Mouse (Mus musculus) lung, postnatal 4 days (tissue): ENCODE measurements around the gene Nr0b2.

Experiments
- DNase-seq, 2 experiments: peaks; one replicate each; pipeline ENCODE4 v3.0.0; 2021

Nr0b2 gene

DNA sequence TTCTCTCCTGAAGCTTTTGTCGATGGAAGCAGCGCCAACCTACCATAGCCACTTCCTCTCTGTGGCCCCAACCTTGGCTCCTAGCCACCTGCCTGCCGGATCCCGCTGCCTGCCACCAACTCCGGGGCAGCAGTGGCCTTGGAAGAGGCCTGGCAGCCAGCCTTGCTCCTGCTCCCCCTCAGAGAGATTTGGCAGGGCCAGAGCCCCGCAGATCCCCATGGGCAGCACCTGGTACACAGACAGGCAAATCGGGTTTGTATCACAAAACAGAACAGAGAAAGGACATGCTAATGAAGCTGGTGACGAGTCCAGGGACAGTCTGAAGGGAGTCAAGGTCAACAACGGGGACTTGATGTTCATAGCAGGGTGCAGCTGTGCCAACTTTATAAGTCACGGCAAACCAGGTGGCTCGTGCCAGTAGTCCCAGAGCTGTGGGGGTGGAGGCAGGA, 10.0 kb downstream of the Nr0b2 start:
- no peak for DNase-seq

DNA sequence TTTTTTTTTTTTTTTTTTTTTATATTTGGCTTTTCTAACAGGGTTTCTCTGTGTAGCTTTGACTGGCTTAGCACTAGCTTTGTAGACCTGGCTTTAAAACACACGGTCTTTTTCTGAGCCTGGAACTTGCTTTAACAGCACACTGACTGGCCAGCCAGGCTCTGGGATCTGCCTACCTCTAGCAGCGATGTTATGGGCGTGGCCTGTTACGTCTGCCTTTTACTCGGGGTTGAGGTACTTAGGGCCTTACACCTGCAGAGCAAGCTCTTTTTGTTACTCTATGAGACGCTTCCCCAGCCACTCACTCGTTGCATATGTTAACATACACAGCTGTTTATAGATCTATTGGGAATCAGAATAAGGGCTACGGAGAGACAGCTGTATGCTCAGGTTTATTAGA, 14.1 kb downstream of the Nr0b2 start:
- no peak for DNase-seq

DNA sequence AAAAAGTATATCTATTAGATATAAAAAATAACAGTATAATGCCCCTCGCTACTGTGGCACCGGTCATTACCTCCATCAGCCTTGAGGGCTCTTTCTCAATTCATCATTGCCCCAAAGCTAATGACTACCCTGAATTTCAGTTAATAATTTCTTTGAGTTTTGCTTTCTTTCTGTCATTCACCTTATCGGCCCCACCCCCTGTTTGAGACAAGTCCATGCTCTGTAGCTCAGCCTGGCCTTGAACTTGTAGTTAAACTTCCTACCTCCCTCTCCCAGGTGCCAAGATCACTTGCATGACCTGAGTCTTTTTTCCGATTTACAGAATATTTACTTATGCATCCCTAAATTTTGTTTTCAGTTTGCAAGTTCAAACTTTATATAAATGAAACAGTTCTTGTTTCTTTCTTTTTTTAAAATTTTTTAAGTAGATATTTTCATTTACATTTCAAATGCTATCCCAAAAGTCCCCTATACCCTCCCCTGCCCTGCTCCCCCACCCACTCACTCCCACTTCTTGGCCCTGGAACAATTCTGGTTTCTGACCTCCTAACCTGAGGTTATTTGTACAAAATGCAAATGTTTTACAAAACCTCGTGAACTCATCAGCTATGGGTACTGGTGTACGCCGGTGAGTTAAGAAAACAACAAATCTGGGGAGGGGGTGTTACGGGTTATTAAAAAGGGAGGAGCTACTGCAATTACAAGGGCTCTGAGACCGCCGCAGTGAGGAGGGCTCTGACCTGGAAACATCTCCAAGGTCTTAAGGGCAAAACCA, 16.3 kb downstream of the Nr0b2 start:
- no peak for DNase-seq

DNA sequence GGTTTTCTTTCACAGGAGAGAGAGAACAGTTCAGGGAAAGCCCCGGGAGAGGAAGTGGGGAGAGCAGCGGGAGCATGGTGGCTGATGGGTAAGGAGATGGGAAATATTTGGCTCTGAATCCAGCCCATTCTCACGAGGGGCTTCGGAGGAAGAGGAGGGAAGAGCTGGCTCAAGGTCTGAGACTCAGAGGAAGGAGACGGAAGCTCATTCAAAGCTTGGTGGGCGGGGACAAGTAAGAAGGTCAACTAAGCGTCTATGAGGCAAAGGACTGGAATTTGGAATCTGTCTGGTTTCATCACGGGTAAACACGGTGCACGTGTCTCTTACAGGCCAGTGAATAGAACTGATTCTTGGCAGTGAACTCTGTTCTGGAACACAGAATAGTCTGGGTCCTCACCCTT, 16.9 kb downstream of the Nr0b2 start:
- no peak for DNase-seq

DNA sequence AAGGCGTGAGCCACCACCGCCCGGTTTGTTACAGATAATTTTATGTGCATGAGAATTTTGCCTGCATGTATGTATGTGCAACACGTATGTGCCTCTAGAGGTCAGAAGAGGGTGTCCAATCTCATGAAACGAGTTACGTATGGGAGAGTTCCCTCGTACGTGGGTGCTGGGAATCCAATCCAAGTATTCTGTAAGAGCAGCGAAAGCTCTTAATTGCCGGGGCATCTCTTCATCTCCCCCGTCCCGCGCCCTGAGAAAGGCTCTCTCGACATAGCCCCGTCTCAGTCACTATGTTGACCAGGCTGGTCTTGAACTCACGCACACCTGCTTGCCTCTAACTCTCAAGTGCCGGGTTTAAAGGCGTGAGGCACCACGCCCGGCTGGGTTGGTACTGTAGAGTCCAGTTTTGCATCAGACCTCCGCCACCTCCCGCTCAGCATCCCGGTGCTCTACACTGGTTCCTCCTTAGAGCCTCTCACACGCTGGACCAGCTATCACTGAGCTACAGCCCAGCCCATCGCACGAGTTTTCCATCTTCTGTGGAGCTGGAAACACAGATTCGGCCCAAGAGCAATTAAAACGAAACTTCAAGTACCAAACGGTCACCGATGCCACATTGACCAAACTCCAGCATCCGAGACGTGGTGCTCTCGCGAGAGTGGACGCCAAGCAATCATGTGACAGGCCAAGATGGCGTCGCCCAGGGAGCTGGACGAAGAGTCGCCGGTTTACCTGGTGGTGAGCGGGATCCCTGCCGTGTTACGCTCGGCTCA, 21.1 kb downstream of the Nr0b2 start, which contains the start of gene Gpatch3:
TSS of gene Gpatch3 (plus strand) at position 676 of the 773 bp plus-strand sequence.
- peak; percentile 93 to 94 for DNase-seq

DNA sequence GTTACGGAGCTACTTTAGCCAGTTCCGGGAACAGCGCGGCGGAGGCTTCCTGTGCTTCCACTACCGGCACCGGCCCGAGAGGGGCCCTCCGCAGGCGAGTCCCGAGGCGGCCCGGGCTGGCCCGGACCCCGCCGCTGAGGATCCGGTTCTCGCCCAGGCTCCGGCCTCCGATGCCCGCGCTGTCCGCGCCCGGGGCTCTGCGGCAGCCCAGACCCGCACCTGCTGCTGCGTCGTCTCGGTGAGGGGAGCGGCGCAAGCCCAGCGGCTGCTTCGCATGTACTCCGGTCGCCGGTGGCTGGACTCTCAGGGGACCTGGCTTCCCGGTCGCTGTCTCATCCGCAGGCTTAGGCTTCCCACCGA, 21.6 kb downstream of the Nr0b2 start:
- no peak for DNase-seq

DNA sequence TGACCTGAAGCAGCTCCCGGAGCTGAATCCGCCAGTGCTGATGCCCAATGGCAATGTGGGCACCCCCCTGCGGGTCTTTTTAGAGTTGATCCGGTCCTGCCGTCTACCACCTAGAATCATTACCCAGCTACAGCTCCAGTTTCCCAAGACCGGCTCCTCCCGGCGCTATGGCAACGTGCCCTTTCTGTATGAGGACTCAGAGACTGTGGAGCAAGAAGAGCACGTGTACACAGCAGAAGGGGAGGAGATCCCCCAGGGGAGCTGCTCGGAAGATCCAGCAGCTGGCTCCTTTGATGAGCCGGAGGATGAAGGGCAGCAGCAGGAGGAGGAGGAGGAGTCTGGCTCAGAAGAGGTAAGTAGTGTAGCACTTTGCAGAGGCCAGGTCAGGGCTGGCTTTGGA, 24.8 kb downstream of the Nr0b2 start:
- no peak for DNase-seq

DNA sequence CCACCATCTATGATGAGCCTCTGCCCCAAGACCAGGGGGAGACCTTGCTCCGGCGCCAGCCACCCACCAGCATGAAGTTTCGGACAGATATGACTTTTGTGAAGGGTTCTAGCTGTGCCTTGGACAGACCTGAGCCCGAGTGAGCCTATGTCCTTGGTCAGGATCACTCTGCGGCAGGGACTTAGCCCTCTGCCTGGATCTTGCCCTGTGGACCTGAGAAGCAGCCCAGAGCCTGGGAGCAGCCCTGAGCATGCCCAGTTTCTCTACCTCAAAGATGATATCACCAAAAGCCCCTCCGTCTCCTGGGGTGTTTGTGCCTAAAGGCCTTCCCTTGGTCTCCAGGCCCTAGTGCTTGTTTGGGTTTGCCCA, 30.5 kb downstream of the Nr0b2 start:
- no peak for DNase-seq

DNA sequence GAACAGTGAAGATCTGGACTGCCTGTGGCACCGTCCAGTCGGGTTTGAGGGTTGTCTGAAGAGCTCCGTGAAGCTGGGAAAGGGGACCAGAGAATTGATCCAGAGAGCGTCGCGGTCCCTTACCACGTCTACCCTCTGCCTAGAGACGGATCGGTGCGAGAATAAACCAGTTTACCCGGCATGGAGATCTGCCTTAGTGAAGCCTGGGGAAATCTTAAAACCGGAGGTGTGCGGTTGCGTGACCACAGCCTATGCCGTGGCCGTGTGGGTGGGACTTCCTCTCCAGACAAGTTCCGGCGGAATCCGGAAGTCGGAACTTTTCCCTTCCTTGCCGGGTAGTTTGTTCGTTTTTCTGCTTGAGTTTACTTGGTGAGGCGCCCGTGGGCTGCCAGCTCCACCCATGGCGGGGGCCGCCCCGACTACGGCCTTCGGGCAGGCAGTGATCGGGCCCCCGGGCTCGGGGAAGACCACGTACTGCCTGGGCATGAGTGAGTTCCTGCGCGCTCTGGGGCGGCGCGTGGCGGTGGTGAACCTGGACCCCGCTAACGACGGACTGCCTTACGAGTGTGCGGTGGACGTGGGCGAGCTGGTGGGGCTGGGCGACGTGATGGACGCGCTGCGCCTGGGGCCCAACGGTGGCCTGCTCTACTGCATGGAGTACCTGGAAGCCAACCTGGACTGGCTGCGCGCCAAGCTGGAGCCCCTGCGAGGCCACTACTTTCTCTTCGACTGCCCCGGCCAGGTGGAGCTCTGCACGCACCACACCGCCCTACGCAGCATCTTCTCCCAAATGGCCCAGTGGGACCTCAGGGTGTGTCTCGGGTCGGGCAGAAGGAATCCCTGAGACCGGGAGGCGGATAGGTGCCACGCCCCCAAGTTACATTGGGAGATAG, 31.1 kb downstream of the Nr0b2 start, which contains the start of gene Gpn2:
TSS of gene Gpn2 (plus strand) at position 304 of the 893 bp plus-strand sequence.
- peak; percentile 84 to 87 for DNase-seq

DNA sequence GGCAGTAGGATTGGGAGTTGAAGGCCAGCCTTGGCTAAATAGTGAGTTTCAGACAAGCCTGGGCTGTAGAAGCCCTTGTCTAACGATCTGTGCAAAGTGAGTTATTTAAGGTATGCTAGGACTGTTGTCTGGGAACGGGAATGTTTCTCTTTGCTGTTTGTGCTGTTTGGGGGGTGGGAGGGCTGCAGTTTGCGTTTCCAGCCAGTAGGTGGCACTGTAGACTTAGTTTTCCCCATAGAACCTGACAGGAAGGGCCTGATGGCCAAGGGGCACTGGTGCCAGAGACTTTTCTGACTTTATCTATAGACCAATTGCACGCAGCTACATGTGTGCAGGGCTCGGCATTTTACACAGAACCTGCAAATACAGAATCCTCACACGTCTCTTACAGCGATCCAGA, 39.4 kb downstream of the Nr0b2 start:
- DNase-seq = peak; percentile 78 to 84

DNA sequence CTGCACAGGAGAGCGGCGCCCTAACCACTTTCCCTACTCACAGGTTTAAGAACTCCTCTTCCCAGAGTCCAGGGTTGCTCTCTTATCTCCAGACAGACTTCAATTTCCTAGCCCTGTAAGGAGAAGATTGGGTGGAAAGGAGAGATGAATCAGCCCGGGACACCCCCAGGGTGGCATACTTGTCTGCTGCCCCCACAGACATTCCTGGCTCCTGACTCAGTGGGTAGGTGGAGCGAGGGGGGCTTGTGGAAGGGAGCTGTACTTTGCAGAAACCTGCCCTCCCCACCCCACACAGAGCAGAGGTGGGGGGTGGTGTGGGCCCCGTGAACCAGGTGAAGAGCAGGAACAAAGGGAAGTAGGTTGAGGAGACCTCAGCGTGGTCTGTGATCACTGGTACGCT, 42.4 kb downstream of the Nr0b2 start:
- peak in 1 of 2 experiments; percentile 23 for DNase-seq

DNA sequence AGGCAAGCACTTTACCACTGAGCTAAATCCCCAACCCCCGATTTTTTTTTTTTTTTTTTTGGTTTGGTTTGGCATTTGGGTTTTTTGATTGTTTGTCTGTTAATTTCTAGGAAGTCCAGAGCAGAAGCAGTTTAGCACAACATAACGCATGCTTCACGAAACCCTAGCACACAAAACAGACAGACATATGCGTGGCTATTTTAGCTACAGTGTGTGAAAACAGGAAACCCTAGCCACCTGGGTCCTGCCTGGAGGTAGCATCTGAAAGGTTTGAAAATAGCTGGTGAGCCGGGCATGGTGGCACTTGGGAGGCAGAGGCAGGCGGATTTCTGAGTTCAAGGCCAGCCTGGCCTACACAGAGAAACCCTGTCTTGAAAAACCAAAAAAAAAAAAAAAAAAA, 42.9 kb downstream of the Nr0b2 start:
- DNase-seq = no peak

DNA sequence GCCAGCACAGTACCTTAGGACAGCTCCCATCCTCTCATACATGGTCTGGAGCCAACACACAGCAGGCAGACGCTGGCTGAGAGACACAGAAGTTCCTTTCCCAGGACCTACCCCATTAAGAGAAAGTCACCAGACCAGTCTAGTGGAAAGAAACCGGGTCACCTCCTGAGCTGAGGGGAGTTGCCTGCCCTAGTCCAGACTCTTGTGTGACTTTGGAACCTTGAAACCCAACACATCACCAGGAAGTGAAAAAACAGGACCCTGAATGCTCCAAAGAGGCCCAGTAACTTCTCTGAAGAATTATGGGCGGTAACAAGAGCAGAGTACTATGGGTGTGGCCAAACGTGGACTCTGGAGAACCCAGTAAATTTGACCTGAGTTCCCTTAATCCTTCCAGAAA, 45.4 kb downstream of the Nr0b2 start:
- peak in 1 of 2 experiments; percentile 23 for DNase-seq

DNA sequence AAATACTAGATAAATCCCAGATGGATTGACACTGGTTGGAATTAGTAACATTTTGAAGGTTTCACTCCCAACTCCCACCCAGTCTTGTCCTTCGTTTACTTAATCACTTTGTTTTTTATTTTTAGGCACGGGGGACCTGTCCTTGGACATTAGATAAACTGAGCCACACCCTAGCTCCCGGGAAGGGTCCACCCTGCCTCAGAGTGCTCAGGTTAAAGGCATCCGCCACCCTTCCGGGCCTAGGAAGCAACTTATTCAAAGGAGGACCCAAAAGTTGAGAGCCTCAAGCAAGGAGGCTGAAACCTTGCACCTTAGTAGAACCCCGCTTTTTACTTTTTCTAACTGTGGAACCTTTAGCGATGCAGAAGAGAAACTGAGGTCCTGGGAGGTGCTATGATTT, 45.9 kb downstream of the Nr0b2 start:
- no peak for DNase-seq

DNA sequence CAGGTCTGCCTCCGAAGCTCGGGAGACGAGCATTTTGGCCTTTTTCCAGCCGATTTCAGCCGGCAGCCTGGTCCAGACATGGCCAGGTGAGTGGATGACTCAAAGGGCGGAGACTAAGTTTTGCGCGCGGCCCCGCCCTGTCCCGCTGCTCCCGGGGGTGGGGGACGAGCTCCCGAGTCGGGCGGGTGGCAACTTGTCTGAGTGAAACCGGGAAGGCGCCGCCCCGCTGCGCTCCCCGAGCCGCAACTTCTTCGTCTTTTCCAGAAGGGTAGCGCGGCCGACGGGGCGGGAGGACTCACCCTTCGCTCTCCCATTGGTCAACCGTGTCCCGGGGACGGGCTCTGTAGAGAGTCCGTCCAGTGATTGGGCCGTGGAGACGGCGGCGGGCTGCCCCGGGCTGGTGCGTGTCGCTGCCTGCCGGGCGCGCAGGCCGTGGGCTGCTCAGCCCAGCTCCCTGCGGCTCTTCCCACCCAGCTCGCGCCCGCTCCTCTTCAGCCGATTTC, 46.4 kb downstream of the Nr0b2 start:
- DNase-seq = peak; percentile 92 to 96

DNA sequence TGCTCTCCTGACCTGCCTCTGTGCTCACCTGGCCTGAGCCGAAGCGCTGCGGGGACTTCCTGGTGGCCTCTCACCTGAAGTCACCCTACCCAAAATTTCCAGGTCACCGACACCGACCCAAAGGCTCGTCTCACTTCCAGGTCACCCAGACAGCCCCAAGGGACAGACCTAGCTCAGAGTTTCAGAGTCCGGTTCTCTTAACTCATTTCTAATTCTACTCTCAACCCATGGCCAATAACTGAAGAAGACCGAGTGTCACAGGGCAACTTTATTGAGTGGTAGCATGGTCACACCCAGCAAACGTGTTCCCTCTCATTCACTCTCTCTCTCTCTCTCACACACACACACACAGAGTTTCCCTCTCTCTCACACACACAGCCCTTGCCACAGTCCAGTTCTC, 47.1 kb downstream of the Nr0b2 start:
- no peak for DNase-seq

DNA sequence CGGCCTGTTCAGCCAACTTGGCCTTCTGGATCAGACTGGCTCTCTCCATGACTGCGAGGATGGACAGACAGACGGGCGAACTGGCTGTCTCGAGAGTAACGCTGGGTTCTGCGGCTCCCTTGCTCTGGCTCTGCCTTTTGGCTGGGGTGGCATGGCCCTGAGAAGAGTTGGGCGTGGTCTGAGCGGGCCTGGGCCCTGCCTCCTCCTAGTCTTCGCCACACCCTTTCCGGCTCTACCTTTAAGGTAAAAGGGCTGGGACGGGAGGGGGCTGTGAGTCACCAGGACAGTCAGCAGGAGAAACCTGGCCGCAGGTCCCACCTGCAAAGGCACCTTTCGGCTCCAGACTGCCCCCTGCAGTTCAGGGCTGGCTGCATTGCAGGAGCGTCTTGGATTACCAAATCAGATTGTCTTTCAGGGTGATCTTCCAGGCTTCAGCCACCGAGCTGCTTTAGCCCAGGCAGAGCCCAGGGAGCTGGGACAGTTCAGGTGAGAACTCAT, 48.6 kb downstream of the Nr0b2 start, which contains the start of gene Sfn:
TSS of gene Sfn (minus strand) at position 448 of the 498 bp plus-strand sequence.
- peak; percentile 80 to 89 for DNase-seq

DNA sequence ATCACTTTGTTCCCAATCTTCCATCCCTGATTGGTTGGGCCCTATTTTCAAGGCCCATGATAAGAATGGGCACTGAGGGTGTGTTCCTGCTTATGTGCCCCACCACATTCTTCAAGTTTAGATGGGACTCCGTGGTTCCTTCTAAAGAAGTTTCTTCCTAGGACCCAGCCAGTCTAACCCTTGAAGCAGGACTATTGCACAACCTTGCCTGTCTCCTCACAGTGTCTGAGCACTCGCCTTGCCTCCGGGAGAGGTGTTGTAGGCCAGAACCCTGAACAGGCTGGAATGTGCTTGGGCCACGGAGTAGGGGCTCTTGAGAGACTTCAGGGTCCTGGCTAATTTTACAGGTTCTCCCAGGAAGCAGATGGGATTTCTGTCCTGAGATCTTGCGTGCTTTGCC, 49.9 kb downstream of the Nr0b2 start:
- no peak for DNase-seq

DNA sequence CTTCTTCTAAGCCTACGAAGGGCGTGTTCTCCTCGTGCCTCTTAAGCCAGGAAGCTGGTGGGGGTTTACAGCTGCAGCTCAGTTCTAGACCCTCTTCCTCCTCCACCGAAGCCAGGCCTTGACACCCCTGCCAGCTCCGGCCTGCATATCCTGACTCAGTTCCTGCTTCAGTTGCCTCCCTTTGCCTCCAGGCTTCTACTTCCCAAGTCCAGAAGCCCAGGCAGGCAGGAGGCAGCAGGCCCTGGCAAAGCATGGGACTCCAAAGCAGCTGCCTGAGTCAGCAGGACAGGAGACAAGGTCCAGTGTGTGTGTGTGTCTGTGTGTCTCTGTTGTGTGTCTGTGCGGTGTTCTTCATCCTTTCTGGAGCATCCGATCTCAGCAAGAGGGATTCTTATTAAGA, 51.0 kb downstream of the Nr0b2 start:
- DNase-seq = no peak

DNA sequence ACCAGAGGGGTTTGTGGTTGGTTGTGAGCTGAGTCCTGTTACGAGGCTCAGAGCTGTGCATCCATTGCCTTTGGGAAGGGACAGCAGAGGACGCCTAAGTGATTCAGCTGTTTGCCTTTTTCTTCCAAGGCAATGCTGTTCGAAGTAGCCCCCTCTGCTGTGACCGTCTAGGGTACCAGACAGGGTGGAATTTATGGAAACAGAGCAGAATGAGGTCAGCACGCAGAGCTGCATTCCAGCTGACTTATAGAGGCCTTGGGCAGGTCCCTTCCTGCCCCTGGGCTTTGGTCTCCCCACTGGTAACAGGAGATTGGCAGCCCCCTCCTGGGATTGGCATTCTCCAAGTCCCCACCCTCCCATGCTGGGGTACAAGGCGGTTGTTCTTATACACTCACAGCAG, 51.7 kb downstream of the Nr0b2 start:
- no peak for DNase-seq

DNA sequence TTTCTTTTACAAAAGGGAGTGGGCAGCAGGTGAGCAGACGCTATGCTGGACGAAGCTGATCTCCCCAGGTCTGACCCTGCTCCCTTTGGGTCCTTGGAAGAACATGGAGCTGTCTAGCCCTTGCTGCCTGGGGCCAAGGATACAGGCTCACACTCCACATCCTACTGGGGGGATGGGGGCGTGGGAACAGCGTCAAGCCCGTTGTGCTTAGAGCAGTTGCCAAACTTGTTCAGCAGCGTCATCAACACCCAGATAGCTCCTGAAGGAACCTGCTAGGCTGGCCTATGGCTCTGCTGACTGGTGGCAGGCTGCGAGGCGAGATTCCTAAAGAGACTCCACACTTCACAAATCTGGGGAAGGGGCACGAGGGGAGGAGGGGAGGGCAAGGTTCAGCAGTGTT, 52.2 kb downstream of the Nr0b2 start:
- DNase-seq = peak; percentile 49 to 62
